Mouse (Mus musculus) stomach, embryonic 15.5 days (tissue): ENCODE results near the gene Myh3. TPM values are rescaled to one million over a fixed set of nuclear protein-coding genes. Genes with fewer than 3 reads are reported as not detected.

ENCODE experiments used
- ATAC-seq: fragments of 200-750 bp; cut with Nextera tagmentation; 2 replicates; pipeline ENCODE4 v1.8.0; 2017; ENCODE audit warnings: low read depth, moderate number of reproducible peaks, moderate TSS enrichment; ENCODE audit not compliant: insufficient read depth, low FRiP score
- H3K27ac ChIP-seq: fragments of 300-500 bp; sonication (generic); 2 replicates; pipeline ENCODE4 v1.5.1; 2015; ENCODE audit warnings: mild to moderate bottlenecking, inconsistent platforms
- H3K27me3 ChIP-seq: fragments of 300-500 bp; sonication (generic); replicated peaks from 2 replicates; pipeline ENCODE4 v1.6.1; 2015; ENCODE audit warnings: inconsistent platforms
- H3K36me3 ChIP-seq: fragments of 300-500 bp; sonication (generic); 2 replicates; pipeline ENCODE4 v1.6.1; 2015; ENCODE audit warnings: inconsistent platforms
- H3K4me1 ChIP-seq: fragments of 300-500 bp; sonication (generic); 2 replicates; pipeline ENCODE4 v1.6.1; 2015; ENCODE audit warnings: inconsistent platforms
- H3K4me2 ChIP-seq: fragments of 300-500 bp; sonication (generic); 2 replicates; pipeline ENCODE4 v1.6.1; 2015; ENCODE audit warnings: mild to moderate bottlenecking, inconsistent platforms
- H3K4me3 ChIP-seq: fragments of 300-500 bp; sonication (generic); replicated peaks from 2 replicates; pipeline ENCODE4 v1.5.1; 2015; ENCODE audit warnings: inconsistent platforms
- H3K9ac ChIP-seq: fragments of 300-500 bp; sonication (generic); 2 replicates; pipeline ENCODE4 v1.6.1; 2015; ENCODE audit warnings: inconsistent platforms
- H3K9me3 ChIP-seq: fragments of 300-500 bp; sonication (generic); 2 replicates; pipeline ENCODE4 v1.6.1; 2016; ENCODE audit warnings: inconsistent platforms
- WGBS: fragments of 180-500 bp; shearing (Covaris S2); methylation state at CpG from one replicate; pipeline ENCODE4 v1.1.7; 2015; 5-methylcytosine and 5-hydroxymethylcytosine counted together
- polyA plus RNA-seq: library from polyadenylated mRNA; unstranded; fragments of >200 nt; fragmentation: Nextera tagmentation; extraction: Ambion mirVana; gene quantifications from 2 replicates; pipeline ENCODE4 v1.2.1, GENCODE M21; 2015

Gene Myh3
- polyA plus RNA-seq, 1 experiment from 2014 or later = 1.0 TPM

DNA sequence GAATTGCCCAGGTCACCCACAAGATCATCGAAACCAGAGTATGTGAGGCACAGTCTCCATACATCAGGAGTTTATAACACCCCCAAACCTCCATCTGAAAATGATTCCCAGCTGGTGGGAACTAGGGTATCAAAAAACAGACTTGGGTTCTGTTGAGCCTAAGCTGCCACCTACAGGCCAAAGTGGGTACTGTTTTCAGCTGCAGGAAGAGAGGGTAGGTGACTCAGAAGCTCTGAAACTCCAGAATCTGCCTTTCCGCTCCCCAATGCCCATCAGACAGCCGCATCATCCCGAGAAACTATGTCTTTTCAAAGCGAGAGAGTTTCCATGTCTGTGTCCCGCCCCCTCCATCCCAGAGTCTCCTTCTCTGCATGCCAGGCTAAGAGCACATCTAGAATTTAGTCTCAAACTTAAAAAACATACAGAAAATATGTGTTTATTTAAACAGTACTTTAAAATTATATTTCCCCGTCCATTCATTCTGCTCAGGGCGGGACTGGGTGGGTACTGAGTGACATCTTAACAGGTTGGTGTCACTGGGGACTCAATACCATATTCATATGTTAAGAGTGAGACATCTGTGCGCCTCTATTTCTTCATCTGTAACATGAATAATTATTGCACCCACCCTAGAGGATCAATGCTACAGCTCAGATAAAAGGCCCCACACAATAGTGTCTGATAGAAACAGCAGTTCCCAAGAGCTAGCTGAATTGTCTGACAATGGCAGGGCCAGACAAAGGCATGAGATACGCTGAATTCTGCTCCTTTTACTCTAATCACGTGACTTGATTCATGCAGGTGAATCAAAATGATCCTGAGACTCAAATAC lies 34.1 kb downstream of the Myh3 start:
- no peaks in the 10 kb centered on the region for H3K4me1 ChIP-seq
- no peaks in the 10 kb centered on the region for H3K9me3 ChIP-seq
- no peaks in the 10 kb centered on the region for H3K27me3 ChIP-seq
- no peak overlapping the region for H3K4me2 ChIP-seq
- WGBS = 32% methylated on average over 11 of the region's 11 CpGs
- no peak for ATAC-seq
- no peak overlapping the region for H3K27ac ChIP-seq
- no peaks in the 10 kb centered on the region for H3K36me3 ChIP-seq
- H3K4me3 ChIP-seq = no peak overlapping the region
- H3K9ac ChIP-seq = no peak overlapping the region

DNA sequence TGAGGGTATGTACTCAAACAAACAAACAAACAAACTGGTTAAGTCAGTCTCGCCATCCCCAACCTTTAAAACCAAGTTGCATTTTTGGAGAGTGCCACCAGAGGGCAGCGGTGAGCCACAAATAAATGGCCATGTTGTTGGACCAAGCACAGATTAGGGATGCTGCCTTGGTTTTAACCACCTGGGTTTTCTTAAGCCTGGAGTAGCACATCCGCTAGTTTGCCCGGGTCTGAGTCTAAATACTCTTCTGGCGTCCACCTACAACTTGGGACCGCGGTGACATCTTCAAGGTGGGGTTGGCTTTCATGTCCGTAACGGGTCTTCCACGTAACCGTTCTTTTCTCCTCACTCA lies 34.7 kb downstream of the Myh3 start:
- no peak for ATAC-seq
- Histone ChIP-seq H3K27ac (no peak overlapping the region), H3K9ac (no peak overlapping the region), H3K9me3 (no peaks in the 10 kb centered on the region), H3K4me1 (no peaks in the 10 kb centered on the region), H3K4me2 (no peak overlapping the region), H3K27me3 (no peaks in the 10 kb centered on the region), H3K4me3 (no peak overlapping the region), H3K36me3 (no peaks in the 10 kb centered on the region)
- 38% methylated on average over 11 of the region's 11 CpGs for WGBS

GRCm38 (mm10) chr11:67113381-67113780 lies 35.3 kb downstream of the Myh3 start:
- H3K4me2 ChIP-seq = no peak overlapping the region
- no peak overlapping the region for H3K4me3 ChIP-seq
- H3K9me3 ChIP-seq = no peaks in the 10 kb centered on the region
- ATAC-seq = no peak
- no peak overlapping the region for H3K9ac ChIP-seq
- 91% methylated on average over 6 of the region's 6 CpGs for WGBS
- no peak overlapping the region for H3K27ac ChIP-seq
- H3K27me3 ChIP-seq = no peaks in the 10 kb centered on the region
- no peaks in the 10 kb centered on the region for H3K36me3 ChIP-seq
- no peaks in the 10 kb centered on the region for H3K4me1 ChIP-seq

DNA sequence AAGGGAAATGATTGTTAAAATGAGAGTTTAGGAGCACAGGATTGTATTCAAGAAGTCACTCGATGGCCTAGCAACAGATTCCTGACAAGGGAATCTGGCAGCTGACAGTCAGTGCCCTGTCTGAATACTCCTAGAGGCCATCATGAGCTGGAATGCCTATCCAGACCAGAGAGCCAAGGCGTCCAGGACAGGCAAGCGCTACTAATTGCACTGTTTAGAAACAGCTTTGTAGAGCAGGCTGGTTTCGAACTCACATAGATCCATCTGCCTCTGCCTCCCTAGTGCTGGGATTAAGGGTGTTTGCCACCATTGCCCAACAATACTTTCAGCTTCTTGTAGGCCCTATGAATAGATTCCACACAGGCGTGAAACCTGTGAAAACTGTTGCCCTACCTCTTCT lies 36.2 kb downstream of the Myh3 start:
- ATAC-seq = no peak
- H3K27ac ChIP-seq = no peak overlapping the region
- WGBS = 91% methylated on average over 5 of the region's 5 CpGs
- H3K4me3 ChIP-seq = no peak overlapping the region
- H3K9me3 ChIP-seq = no peaks in the 10 kb centered on the region
- no peaks in the 10 kb centered on the region for H3K27me3 ChIP-seq
- H3K9ac ChIP-seq = no peak overlapping the region
- H3K36me3 ChIP-seq = no peaks in the 10 kb centered on the region
- no peaks in the 10 kb centered on the region for H3K4me1 ChIP-seq
- no peak overlapping the region for H3K4me2 ChIP-seq

- no peak overlapping the region for H3K9ac ChIP-seq
- H3K36me3 ChIP-seq = no peaks in the 10 kb centered on the region
- no peak overlapping the region for H3K27ac ChIP-seq
- WGBS = 82% methylated on average over 12 of the region's 12 CpGs
- no peaks in the 10 kb centered on the region for H3K27me3 ChIP-seq
- no peaks in the 10 kb centered on the region for H3K9me3 ChIP-seq
- H3K4me1 ChIP-seq = no peaks in the 10 kb centered on the region
- H3K4me2 ChIP-seq = no peak overlapping the region
- no peak for ATAC-seq
- H3K4me3 ChIP-seq = no peak overlapping the region
Observed at GRCm38 (mm10) chr11:67114901-67115300, 36.8 kb downstream of the Myh3 start.

DNA sequence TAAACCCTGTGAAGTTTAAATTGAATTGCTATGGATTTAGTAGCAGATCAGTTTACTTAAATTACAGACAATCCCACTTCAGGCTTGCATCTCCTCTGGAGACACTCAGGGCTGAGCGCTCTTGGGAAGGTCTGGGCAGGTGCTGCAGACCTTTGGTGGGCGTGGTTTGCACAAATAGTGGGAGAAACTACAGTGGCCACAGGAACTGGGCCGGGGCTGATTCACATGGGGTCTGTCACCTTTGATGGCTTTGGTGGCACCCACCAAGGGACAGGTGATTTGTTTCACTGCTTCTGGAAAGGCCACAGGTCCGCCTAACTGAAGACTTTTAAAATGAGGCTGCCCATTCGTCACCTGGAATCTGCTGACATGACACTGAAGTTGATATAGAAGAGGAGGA lies 38.6 kb downstream of the Myh3 start:
- 65% methylated on average over 5 of the region's 5 CpGs for WGBS
- no peak for ATAC-seq
- Histone ChIP-seq H3K4me1 (no peaks in the 10 kb centered on the region), H3K27me3 (no peaks in the 10 kb centered on the region), H3K9me3 (no peaks in the 10 kb centered on the region), H3K4me3 (no peak overlapping the region), H3K27ac (no peak overlapping the region), H3K9ac (no peak overlapping the region), H3K4me2 (no peak overlapping the region), H3K36me3 (no peaks in the 10 kb centered on the region)

DNA sequence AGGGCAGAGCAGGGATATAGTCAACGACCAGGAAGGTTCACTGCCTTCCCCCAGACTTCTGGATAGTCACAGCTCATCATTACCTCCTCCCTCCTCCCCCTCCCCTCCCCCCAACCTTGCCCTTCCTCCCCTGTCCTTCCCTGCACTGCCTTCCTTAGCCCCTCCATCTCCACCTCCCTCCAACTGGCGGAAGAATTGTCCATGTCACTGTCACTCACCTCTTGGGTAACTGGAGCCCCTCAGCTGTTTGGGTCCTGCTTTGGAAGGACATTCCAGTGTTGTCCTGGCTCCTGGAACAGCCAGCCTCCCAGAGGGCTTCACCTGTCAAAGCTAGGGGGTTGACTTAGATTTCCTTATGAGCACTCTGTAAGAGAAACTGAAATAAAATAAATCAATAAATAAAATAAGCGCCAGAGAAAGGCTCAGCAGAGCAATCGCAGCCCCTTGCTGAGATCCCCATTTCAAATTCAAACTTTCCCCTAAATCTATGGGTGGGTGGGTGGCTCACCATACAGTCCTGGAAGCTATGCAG lies 41.5 kb downstream of the Myh3 start:
- H3K9me3 ChIP-seq = no peaks in the 10 kb centered on the region
- no peak overlapping the region for H3K27ac ChIP-seq
- WGBS = 53% methylated on average over 4 of the region's 4 CpGs
- no peaks in the 10 kb centered on the region for H3K36me3 ChIP-seq
- ATAC-seq = no peak
- H3K4me1 ChIP-seq = no peaks in the 10 kb centered on the region
- no peaks in the 10 kb centered on the region for H3K27me3 ChIP-seq
- no peak overlapping the region for H3K4me2 ChIP-seq
- no peak overlapping the region for H3K9ac ChIP-seq
- no peak overlapping the region for H3K4me3 ChIP-seq

- H3K4me3 ChIP-seq = no peak overlapping the region
- 61% methylated on average over 12 of the region's 12 CpGs for WGBS
- ATAC-seq = no peak
Observed at GRCm38 (mm10) chr11:67120697-67121294, 42.7 kb downstream of the Myh3 start.

DNA sequence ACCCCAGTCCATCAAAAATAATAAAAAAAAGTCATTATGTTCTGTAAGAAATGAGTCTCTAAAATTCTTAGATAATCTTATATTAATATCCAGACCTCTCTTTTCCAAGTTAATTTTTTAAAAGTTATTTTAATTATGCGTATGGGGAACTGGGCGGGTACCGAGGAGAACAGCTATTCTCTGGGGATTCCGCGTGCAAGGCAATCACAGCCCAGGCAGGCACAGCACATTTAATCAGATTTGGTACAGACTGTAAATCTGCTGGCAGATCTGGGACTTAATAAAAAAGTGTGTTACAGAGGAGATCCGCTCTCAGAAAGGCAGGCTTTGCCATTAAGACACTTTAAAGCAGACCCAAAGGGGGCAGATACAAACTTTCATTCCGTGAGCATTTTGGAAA lies 46.8 kb downstream of the Myh3 start:
- ATAC-seq = no peak
- Histone ChIP-seq H3K4me2 (no peak overlapping the region), H3K27ac (no peak overlapping the region), H3K4me3 (no peak overlapping the region), H3K9ac (no peak overlapping the region), H3K4me1 (no peaks in the 10 kb centered on the region), H3K9me3 (no peaks in the 10 kb centered on the region), H3K36me3 (no peaks in the 10 kb centered on the region), H3K27me3 (no peaks in the 10 kb centered on the region)
- WGBS = 75% methylated on average over 7 of the region's 7 CpGs

More at GRCm38 (mm10) chr11:67120697-67121294, 42.7 kb downstream of the Myh3 start:
- no peaks in the 10 kb centered on the region for H3K9me3 ChIP-seq
- H3K9ac ChIP-seq = no peak overlapping the region
- no peak overlapping the region for H3K4me2 ChIP-seq
- no peaks in the 10 kb centered on the region for H3K27me3 ChIP-seq
- no peak overlapping the region for H3K27ac ChIP-seq
- H3K4me1 ChIP-seq = no peaks in the 10 kb centered on the region
- H3K36me3 ChIP-seq = no peaks in the 10 kb centered on the region

- Histone ChIP-seq H3K4me3 (no peak overlapping the region), H3K36me3 (no peaks in the 10 kb centered on the region), H3K4me2 (no peak overlapping the region), H3K27me3 (no peaks in the 10 kb centered on the region), H3K27ac (no peak overlapping the region), H3K4me1 (no peaks in the 10 kb centered on the region), H3K9me3 (no peaks in the 10 kb centered on the region), H3K9ac (no peak overlapping the region)
- 66% methylated on average over 17 of the region's 17 CpGs for WGBS
- no peak for ATAC-seq
Observed at GRCm38 (mm10) chr11:67125361-67125760, 47.3 kb downstream of the Myh3 start.

DNA sequence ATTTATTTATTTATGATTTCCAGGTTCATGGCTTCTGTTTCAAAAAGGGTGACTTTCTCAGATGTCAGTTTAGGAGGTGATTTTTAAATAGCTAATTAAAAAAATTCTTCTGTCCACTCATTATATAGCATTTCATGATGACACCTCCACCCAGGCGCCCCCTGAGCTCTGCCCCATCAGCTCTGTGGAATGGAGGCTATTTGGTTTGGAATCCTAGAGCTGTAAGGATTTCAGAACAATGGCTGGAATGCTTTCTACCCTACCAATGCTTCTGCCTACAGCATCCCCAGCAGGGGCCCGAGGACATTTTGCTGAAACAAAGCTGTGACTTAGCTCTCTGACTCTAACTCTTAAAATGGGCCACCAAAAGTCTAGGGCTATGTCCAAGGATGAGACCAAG lies 55.4 kb downstream of the Myh3 start:
- 78% methylated on average over 2 of the region's 2 CpGs for WGBS
- Histone ChIP-seq H3K9ac (no peak overlapping the region), H3K36me3 (no peaks in the 10 kb centered on the region), H3K4me2 (no peak overlapping the region), H3K27me3 (no peaks in the 10 kb centered on the region), H3K9me3 (no peaks in the 10 kb centered on the region), H3K4me3 (no peak overlapping the region), H3K27ac (no peak overlapping the region), H3K4me1 (no peaks in the 10 kb centered on the region)
- ATAC-seq = no peak

- H3K4me1 ChIP-seq = no peaks in the 10 kb centered on the region
- no peak overlapping the region for H3K4me2 ChIP-seq
- H3K27me3 ChIP-seq = no peaks in the 10 kb centered on the region
- no peak for ATAC-seq
- H3K4me3 ChIP-seq = no peak overlapping the region
- WGBS = 69% methylated on average over 6 of the region's 6 CpGs
- H3K9ac ChIP-seq = no peak overlapping the region
- H3K27ac ChIP-seq = no peak overlapping the region
- no peaks in the 10 kb centered on the region for H3K36me3 ChIP-seq
- H3K9me3 ChIP-seq = no peaks in the 10 kb centered on the region
Observed at GRCm38 (mm10) chr11:67134654-67135053, 56.6 kb downstream of the Myh3 start.
